9 mouse cellular contexts compared by ENCODE assay signal in the genomic region with DNA sequence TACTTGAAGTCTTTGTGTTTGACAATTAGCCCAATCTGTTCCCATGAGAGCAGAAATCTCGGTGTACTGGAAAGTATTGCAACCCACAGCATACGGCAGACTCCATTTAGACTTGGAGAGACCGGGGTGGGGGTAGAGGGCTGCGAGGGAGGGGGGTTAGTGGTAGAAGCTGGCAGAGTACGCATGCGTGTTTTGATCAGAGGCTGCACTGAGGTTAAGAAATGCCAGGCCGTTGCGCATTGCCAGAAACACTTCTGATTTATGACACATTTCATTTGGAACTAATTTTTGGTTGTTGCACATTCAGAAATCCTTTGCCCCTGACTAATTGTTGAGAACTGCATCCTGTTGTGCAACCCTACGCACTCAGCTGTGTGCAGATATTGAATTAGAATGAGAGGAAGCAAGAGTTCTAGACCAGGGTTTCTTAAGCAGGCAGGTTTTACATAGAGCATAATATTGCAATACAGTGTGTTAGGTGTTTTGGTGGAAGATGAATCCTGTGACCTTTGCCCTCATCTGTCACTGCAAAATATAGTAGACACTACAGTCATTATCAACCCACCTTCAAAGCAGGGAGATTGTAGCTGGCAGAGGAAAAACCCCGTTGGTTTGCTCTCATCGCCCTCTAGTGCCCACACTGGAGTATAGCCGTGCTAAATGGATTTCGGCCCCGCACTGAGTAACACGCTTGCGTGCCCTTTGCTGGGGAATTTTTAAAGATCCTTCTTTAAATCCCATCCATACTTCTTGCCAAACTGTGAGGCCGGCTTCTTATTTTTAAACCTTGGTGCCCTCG. TPM values are rescaled to one million over a fixed set of nuclear protein-coding genes. Genes with fewer than 3 reads are reported as not detected.
DNase-seq lines count a peak whose midpoint lies in the region; ATAC-seq and TF ChIP-seq lines count a peak whose summit lies in the region.
"Had no signal": no experiment of that assay in that cellular context is flagged by ENCODE, and none has a peak within 500 bp of the region (broad histone marks: within the 10 kb centered on the region; RNA-seq: fewer than 3 reads in every experiment).

No protein-coding gene starts in this region.

- peak; percentile 75 to 80 for DNase-seq in heart, adult 18-20 months
- peak; percentile 84 for DNase-seq in 3T3-L1 (ENCODE audit: low read depth, low spot score)
- DNase-seq in adrenal gland, postnatal 10 days: peak; percentile 65
- peak; percentile 62 for DNase-seq in embryonic facial prominence, embryonic 10.5 days (ENCODE audit: low spot score)
- DNase-seq in heart, postnatal 25 days (ENCODE audit: low spot score): peak; percentile 34
- DNase-seq in limb, embryonic 14.5 days (ENCODE audit: low spot score): peak; percentile 71
- peak; percentile 86 for DNase-seq in retina, postnatal 1 day

- H3K9me3 ChIP-seq in heart, embryonic 12.5 days (replicated peaks): peaks cover 5% of the 10 kb centered on the region; the same call in 1 of the 2 replicates
- 0 out of 2 replicates have a peak, but pooled peaks cover 2% of the 10 kb centered on the region for H3K9me3 ChIP-seq in embryonic facial prominence, embryonic 10.5 days
- no peaks in the 10 kb centered on the region for H3K9me3 ChIP-seq in limb, embryonic 14.5 days (ENCODE audit: control insufficient read depth, low read length)
- H3K9me3 ChIP-seq: hindbrain, embryonic 15.5 days had no signal

- H3K27me3 ChIP-seq in heart, embryonic 12.5 days (replicated peaks): no peaks in the 10 kb centered on the region
- 0 out of 2 replicates have a peak, but pooled peaks cover 11% of the 10 kb centered on the region for H3K27me3 ChIP-seq in embryonic facial prominence, embryonic 10.5 days (replicated peaks; ENCODE audit: low read depth, poor library complexity, severe bottlenecking)
- H3K27me3 ChIP-seq in limb, embryonic 14.5 days (ENCODE audit: control insufficient read depth, insufficient read depth, low read length): no peaks in the 10 kb centered on the region
- H3K27me3 ChIP-seq: hindbrain, embryonic 15.5 days had no signal

- H3K36me3 ChIP-seq in heart, embryonic 12.5 days: no peaks in the 10 kb centered on the region
- no peaks in the 10 kb centered on the region for H3K36me3 ChIP-seq in embryonic facial prominence, embryonic 10.5 days (replicated peaks)
- H3K36me3 ChIP-seq in limb, embryonic 14.5 days (ENCODE audit: control insufficient read depth, insufficient read depth, low read length): no peaks in the 10 kb centered on the region
- H3K36me3 ChIP-seq: hindbrain, embryonic 15.5 days had no signal

- peaks cover 12% of the 10 kb centered on the region for H3K4me1 ChIP-seq in heart, embryonic 12.5 days (replicated peaks)
- H3K4me1 ChIP-seq in embryonic facial prominence, embryonic 10.5 days: peaks cover 25% of the 10 kb centered on the region
- H3K4me1 ChIP-seq in limb, embryonic 14.5 days (ENCODE audit: control insufficient read depth, insufficient read depth, low read length): no peaks in the 10 kb centered on the region; the same call in 1 of the 2 replicates
- H3K4me1 ChIP-seq: hindbrain, embryonic 15.5 days had no signal

- intact Hi-C loops in heart, postnatal 25 days (cut with DNase I): loop anchor here (1.0 kb wide), 1 partner anchor 26 kb away; no protein-coding TSS in a partner anchor

- H3K4me3 ChIP-seq in heart, embryonic 12.5 days: no peak overlapping the region
- H3K4me3 ChIP-seq in embryonic facial prominence, embryonic 10.5 days: no peak overlapping the region
- H3K4me3 ChIP-seq in limb, embryonic 14.5 days (replicated peaks; ENCODE audit: low read length): no peak overlapping the region
- H3K4me3 ChIP-seq: hindbrain, embryonic 15.5 days had no signal

- ATAC-seq in heart, embryonic 12.5 days (ENCODE audit: insufficient number of reproducible peaks, low FRiP score): no peak
- ATAC-seq in limb, embryonic 14.5 days (ENCODE audit: low FRiP score, low read depth): no peak

- H3K9ac ChIP-seq in heart, embryonic 12.5 days: no peak overlapping the region
- H3K9ac ChIP-seq in limb, embryonic 14.5 days (ENCODE audit: low read depth, low read length, severe bottlenecking): no peak overlapping the region
- H3K9ac ChIP-seq: hindbrain, embryonic 15.5 days had no signal

- TF ChIP-seq POLR2A in limb, embryonic 14.5 days (IDR thresholded peaks at IDR 0.05; ENCODE audit: borderline replicate concordance, extremely low read depth, insufficient read depth, insufficient read length): no peak

- 46% methylated on average over 18 of the region's 18 CpGs for WGBS in heart, embryonic 12.5 days
- whole genome bisulfite sequencing in embryonic facial prominence, embryonic 10.5 days: 50% methylated on average over 18 of the region's 18 CpGs
- 39% methylated on average over 18 of the region's 18 CpGs for WGBS in limb, embryonic 14.5 days

- H3K27ac ChIP-seq in heart, embryonic 12.5 days (ENCODE audit: poor library complexity, severe bottlenecking): no peak overlapping the region
- no peak overlapping the region for H3K27ac ChIP-seq in embryonic facial prominence, embryonic 10.5 days (replicated peaks)
- no peak overlapping the region for H3K27ac ChIP-seq in limb, embryonic 14.5 days (replicated peaks; ENCODE audit: low read depth, low read length)
- H3K27ac ChIP-seq: hindbrain, embryonic 15.5 days had no signal

- H3K4me2 ChIP-seq in heart, embryonic 12.5 days: no peak overlapping the region
- no peak overlapping the region for H3K4me2 ChIP-seq in limb, embryonic 14.5 days (replicated peaks; ENCODE audit: low read depth, low read length, severe bottlenecking)
- H3K4me2 ChIP-seq: hindbrain, embryonic 15.5 days had no signal

RNA-seq across cellular contexts. Expression of a gene that starts 31.6 kb away (rescaled TPM):
- total RNA-seq in heart, adult 18-20 months (2021): 1 to 10 TPM; 1.1 to 1.3 TPM
- polyA plus RNA-seq in heart, embryonic 12.5 days (2016; fragmentation: Nextera tagmentation; extraction: Ambion mirVana): 0.83 and 0.87 TPM in 2 replicates
- 1 to 10 TPM; 2.3 to 2.6 TPM for total RNA-seq in adrenal gland, postnatal 10 days (2021)
- polyA plus RNA-seq in embryonic facial prominence, embryonic 10.5 days (2016; fragmentation: Nextera tagmentation; extraction: Ambion mirVana): 0.72 TPM in 2 replicates
- 1 to 10 TPM; 1.3 to 1.5 TPM for total RNA-seq in heart, postnatal 25 days (2021)
- polyA plus RNA-seq in limb, embryonic 14.5 days (2012; rRNA removed): 3.8 and 4.3 TPM in 2 replicates
- 3.8 and 4.7 TPM in 2 replicates for polyA plus RNA-seq in limb, embryonic 14.5 days (2014; fragmentation: Nextera tagmentation; extraction: Ambion mirVana)

RNA-seq across cellular contexts. Expression of a gene that starts 50.0 kb away (rescaled TPM):
- 10 to 100 TPM; 39.1 to 44.2 TPM for total RNA-seq in heart, adult 18-20 months (2021)
- polyA plus RNA-seq in heart, embryonic 12.5 days (2016; fragmentation: Nextera tagmentation; extraction: Ambion mirVana): 38.9 and 39.0 TPM in 2 replicates
- total RNA-seq in adrenal gland, postnatal 10 days (2021): 10 to 100 TPM; 40.7 to 51.1 TPM
- polyA plus RNA-seq in embryonic facial prominence, embryonic 10.5 days (2016; fragmentation: Nextera tagmentation; extraction: Ambion mirVana): 30.0 and 31.0 TPM in 2 replicates
- 10 to 100 TPM; 44.6 to 50.0 TPM for total RNA-seq in heart, postnatal 25 days (2021)
- 14.8 and 23.5 TPM in 2 replicates for polyA plus RNA-seq in limb, embryonic 14.5 days (2012; rRNA removed)
- polyA plus RNA-seq in limb, embryonic 14.5 days (2014; fragmentation: Nextera tagmentation; extraction: Ambion mirVana): 13.2 and 21.7 TPM in 2 replicates

RNA-seq across cellular contexts. Expression of a gene that starts 56.4 kb away (rescaled TPM):
- 1 to 10 TPM; 3.5 to 4.4 TPM for total RNA-seq in heart, adult 18-20 months (2021)
- 10.3 and 12.2 TPM in 2 replicates for polyA plus RNA-seq in heart, embryonic 12.5 days (2016; fragmentation: Nextera tagmentation; extraction: Ambion mirVana)
- total RNA-seq in adrenal gland, postnatal 10 days (2021): 10 to 100 TPM; 19.6 to 25.1 TPM
- polyA plus RNA-seq in embryonic facial prominence, embryonic 10.5 days (2016; fragmentation: Nextera tagmentation; extraction: Ambion mirVana): 25.9 and 27.1 TPM in 2 replicates
- total RNA-seq in heart, postnatal 25 days (2021): 1 to 10 TPM; 4.1 to 4.3 TPM
- polyA plus RNA-seq in limb, embryonic 14.5 days (2012; rRNA removed): 12.4 and 16.2 TPM in 2 replicates
- 15.3 and 16.5 TPM in 2 replicates for polyA plus RNA-seq in limb, embryonic 14.5 days (2014; fragmentation: Nextera tagmentation; extraction: Ambion mirVana)

Comparison
In these comparisons a context has a peak if more than half of its experiments do, and no peak if none do; other contexts are left out.
1. DNase-seq: peak in every context shown above with its lines; median percentile 86 in retina, postnatal 1 day; 84 in 3T3-L1; 78 in heart, adult 18-20 months; 71 in limb, embryonic 14.5 days; 65 in adrenal gland, postnatal 10 days; 62 in embryonic facial prominence, embryonic 10.5 days; 34 in heart, postnatal 25 days.